Mouse (Mus musculus) colon, adult 2 months (tissue): ENCODE data around the gene Rnase2b. TPM values are rescaled to one million over a fixed set of nuclear protein-coding genes. Genes with fewer than 3 reads are reported as not detected.

Experiments used
- polyA plus RNA-seq: library from polyadenylated mRNA; depleted of rRNA; stranded (reverse); fragments of >200 nt; gene quantifications from 2 replicates; pipeline ENCODE4 v1.2.3, GENCODE M21; 2012; rRNA removed

Gene Rnase2b
- 0.28 and 0.32 TPM in 2 replicates for polyA plus RNA-seq

DNA sequence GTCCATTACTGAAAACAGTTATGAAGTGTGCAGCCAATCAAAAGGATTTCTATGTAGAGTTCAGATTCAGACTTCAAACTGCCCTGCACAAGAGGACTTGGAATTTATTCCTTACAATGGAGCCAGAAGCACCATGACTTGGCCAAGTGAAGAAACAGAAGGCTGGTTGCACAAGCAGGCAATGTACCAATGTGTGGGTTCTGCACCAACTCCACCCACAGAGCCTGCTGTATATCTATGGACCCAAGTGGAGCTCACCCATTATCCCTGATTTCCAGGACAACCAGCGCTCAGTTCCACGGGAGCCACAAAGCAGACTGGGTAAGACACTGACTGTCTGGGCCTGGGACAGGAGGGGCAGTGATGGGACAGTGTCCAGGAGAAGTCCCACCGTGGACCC, at the start of gene Rnase2b:
TSS of gene Rnase2b (plus strand) at position 285 of the 400 bp plus-strand sequence.

DNA sequence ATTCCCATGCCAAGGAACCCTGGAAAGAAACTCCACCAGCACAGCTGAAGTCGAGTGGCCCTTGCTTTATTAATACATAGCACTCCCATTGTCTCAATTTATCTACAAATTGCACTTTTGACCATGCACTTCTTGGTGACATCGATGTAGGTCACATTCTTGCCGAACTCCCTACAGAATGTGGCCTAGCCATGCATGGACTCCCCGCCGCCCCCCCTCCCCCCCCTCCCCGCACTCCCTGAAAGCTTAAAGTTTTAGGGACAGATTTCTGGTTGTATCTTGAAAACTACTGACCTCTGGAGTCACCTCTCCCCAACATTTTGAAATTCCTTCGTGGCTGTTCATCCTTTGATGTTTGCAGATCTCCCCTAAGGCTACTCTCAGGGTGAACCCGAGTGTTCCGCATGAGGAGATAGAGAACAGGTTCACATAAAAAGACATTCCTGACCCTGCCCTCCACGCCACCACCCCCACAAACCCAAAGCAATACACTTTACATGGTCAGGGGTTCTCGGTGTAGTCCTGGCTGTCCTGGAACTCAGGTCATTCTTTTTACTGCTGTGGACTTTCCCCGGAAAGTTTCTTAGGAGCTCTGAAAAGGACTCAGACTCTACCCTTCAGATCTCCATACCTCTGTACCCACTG, 48.0 kb upstream of the Rnase2b start, which contains the start of gene Eddm3b:
TSS of gene Eddm3b (plus strand) at position 511 of the 645 bp plus-strand sequence.

DNA sequence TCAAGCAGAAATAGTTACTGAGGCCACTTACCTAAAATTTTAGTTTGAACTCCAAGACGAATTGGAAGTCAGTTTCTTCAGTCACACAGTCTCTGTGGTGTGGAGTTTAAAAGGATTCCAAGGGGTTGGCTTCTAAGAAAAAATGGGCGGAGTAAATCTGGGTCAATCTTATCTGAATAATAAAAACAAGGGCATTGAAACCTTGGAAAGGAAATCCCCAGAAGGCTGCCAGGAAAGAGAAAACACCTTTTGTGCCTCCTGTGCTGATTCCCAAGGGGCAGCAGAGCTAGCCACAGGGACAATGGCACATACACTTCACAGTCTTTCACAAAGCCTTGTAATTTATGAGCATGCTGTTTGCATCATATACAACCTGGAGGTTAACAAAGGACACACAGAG, 15.4 kb upstream of the Rnase2b start, which contains the start of gene Rnase1:
TSS of gene Rnase1 (minus strand) at position 101 of the 400 bp plus-strand sequence.

DNA sequence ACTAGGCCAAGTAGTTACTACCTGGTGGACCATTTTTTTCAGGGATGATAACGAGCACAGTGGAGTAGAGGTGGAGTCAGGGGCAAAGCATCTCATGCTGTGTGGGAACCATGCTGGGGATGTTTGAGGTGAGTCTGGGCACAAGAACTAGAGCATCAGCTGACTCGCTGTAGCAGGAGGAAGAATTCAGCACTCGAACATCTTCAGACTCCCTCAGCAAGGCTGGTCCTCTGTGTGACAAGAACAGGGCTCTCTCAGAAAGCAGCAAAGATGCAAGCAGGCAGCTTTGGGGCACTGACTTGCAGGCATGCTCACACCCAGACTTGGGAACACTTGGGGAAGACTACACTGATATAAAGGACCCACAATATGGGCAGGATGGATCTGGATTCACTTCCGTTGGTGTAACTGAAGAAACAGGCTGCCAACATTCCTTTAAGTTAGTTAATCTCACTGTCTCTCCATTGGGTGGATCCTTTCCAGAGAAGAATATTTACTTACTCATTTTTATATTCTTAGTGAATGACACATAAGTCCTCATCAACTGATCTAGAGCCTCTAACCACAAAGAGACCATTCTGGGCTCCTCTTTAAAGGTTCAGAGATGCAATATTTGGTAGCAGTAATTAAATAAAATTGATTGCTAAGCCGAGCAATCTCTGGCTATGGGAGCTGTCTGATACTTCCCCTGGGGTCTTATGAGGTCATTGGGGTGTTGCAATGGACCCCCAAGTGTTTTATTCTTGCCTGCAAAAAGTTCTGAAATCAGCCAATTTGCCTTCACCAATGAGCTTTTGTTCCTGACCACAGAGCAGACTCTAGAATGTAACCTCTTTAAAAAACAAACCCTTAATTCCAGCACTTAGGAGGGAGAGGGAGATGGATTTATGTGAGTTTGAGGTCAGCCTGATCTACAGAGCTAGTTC, 37.3 kb downstream of the Rnase2b start, which contains the start of gene Ang2:
TSS of gene Ang2 (minus strand) at position 51 of the 926 bp plus-strand sequence.

GRCm38 (mm10) chr14:51203115-51203514, 41.1 kb downstream of the Rnase2b start, which contains the start of gene Ear14:
Ear14 (plus strand) TSS chr14:51203391.

Other genes starting within 250 kb of the Rnase2b start
- gene Osgep, start 237.4 kb upstream of the Rnase2b start, polyA plus RNA-seq: 105 and 129 TPM in 2 replicates
- 15.1 and 17.7 TPM in 2 replicates for gene Apex1, start 237.3 kb upstream of the Rnase2b start, polyA plus RNA-seq
- 108 and 127 TPM in 2 replicates for gene Pip4p1, start 231.4 kb upstream of the Rnase2b start, polyA plus RNA-seq
- gene Pnp, start 231.2 kb upstream of the Rnase2b start, polyA plus RNA-seq: 31.4 and 31.9 TPM in 2 replicates
- gene Gm49342, start 217.7 kb upstream of the Rnase2b start, polyA plus RNA-seq: 8.0 and 8.9 TPM in 2 replicates
- gene Pnp2, start 206.3 kb upstream of the Rnase2b start, polyA plus RNA-seq: 6.9 and 7.1 TPM in 2 replicates
- not detected in 2 replicates for gene Rnase10, start 154.5 kb upstream of the Rnase2b start, polyA plus RNA-seq
- gene Rnase9, start 120.4 kb upstream of the Rnase2b start, polyA plus RNA-seq: not detected in 2 replicates
- gene Rnase11, start 112.1 kb upstream of the Rnase2b start, polyA plus RNA-seq: not detected in 2 replicates
- not detected in 2 replicates for gene Rnase12, start 104.6 kb upstream of the Rnase2b start, polyA plus RNA-seq
- gene Olfr750, start 87.8 kb upstream of the Rnase2b start, polyA plus RNA-seq: not detected in 2 replicates
- 189 and 208 TPM in 2 replicates for gene Rnase4, start 71.2 kb upstream of the Rnase2b start, polyA plus RNA-seq
- gene Ang, start 71.1 kb upstream of the Rnase2b start, polyA plus RNA-seq: 36.2 and 45.6 TPM in 2 replicates
- not detected in 2 replicates for gene Eddm3b, start 47.8 kb upstream of the Rnase2b start, polyA plus RNA-seq
- gene Rnase6, start 38.4 kb upstream of the Rnase2b start, polyA plus RNA-seq: 2.6 and 4.4 TPM in 2 replicates
- gene Rnase1, start 15.5 kb upstream of the Rnase2b start, polyA plus RNA-seq: 0.93 and 816 TPM in 2 replicates
- not detected in 2 replicates for gene Ang2, start 36.9 kb downstream of the Rnase2b start, polyA plus RNA-seq
- not detected in 2 replicates for gene Ear14, start 41.1 kb downstream of the Rnase2b start, polyA plus RNA-seq
- gene Rnase2a, start 93.9 kb downstream of the Rnase2b start, polyA plus RNA-seq: not detected in 2 replicates
- not detected in 2 replicates for gene Gm7247, start 199.5 kb downstream of the Rnase2b start, polyA plus RNA-seq
- not detected in 2 replicates for gene Vmn2r88, start 248.6 kb downstream of the Rnase2b start, polyA plus RNA-seq